Mouse (Mus musculus): ENCODE results near the gene Ttc26. TPM values are rescaled to one million over a fixed set of nuclear protein-coding genes. Genes with fewer than 3 reads are reported as not detected.

The Ttc26 gene
- polyA plus RNA-seq (2014; fragmentation: Nextera tagmentation; extraction: Ambion mirVana) = 9.0 and 9.2 TPM in 2 replicates

DNA sequence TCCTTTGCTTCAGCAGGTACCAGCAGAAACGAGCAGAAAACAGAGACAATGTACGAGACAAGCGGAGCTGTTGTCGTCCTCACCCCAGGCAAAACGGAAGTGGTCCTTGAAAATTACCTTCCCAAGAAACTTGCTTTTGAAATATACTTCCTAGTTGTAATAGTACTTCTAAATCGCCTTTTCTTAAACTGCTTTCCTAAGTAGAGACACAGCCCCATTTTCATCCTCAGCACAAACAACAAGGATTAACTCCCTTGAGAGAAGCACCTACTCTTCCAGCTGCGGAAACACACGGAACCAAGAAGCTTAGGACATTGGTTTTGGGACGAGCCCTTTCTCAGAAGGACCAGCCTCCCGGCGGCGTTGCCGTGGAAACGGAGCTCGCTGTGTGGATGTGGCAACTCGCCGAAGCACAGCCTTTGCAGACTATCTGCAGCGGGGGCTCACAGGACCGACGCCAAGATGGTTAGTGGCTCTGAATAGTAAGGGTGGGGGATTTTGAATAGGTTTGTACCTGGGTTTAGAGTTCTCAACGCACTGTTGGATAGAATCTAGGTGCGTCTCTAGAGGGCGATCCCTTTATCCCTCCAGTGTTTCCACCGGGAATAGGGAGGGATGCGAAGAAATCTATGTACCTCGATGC, at the start of gene Ttc26:
TSS of gene Ttc26 (plus strand) at position 341 of the 643 bp plus-strand sequence.
- H3K9ac ChIP-seq = peak within 1 kb of the TSS; percentile 74
- WGBS = under 1% methylated on average over 26 of the region's 26 CpGs
- DNase-seq (peak; percentile 96), ATAC-seq (ENCODE audit: insufficient read depth) (peak; percentile 93)
- H3K36me3 ChIP-seq (ENCODE audit: insufficient read depth) = peaks cover 10% of the 10 kb centered on the region; the same call in 1 of the 2 replicates
- peak within 1 kb of the TSS; percentile 61; the same call in 1 of the 2 replicates for H3K27ac ChIP-seq (ENCODE audit: low read depth)
- no peaks in the 10 kb centered on the region for H3K9me3 ChIP-seq (ENCODE audit: low read depth, low read length)
- H3K27me3 ChIP-seq (ENCODE audit: insufficient read depth, low read length) = no peaks in the 10 kb centered on the region
- peak within 1 kb of the TSS; percentile 78 for H3K4me2 ChIP-seq
- H3K4me1 ChIP-seq (ENCODE audit: insufficient read depth) = no peaks in the 10 kb centered on the region
- no peak; the same call in 1 of the 2 replicates for TF ChIP-seq CTCF (IDR thresholded peaks at IDR 0.05; ENCODE audit: low read depth)
- H3K4me3 ChIP-seq (ENCODE audit: low read depth, low read length) = peak within 1 kb of the TSS; percentile 48

DNA sequence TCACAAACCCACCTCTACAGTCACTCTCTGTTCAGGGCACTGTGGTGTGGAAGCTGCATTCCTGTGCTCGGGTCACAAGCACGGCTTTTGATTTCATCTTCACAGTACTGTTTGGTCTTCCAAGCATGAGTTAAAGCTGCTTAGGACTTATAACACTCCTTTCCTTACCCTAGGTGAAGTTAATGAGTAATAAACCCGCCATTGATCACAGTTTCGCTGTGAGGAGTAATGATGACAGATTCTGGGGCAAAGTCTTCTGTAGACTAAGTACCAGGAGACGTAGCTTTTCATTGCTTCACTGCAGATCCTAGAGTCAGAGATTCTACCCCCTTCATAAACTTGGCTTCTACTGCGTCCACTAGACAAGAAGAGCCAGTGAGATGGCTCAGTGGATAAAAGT, 46.0 kb upstream of the Ttc26 start:
- no peak for ATAC-seq (ENCODE audit: insufficient read depth)
- Histone ChIP-seq H3K4me3 (ENCODE audit: low read depth, low read length) (no peak overlapping the region), H3K9ac (no peak overlapping the region), H3K4me2 (no peak overlapping the region), H3K36me3 (ENCODE audit: insufficient read depth) (no peaks in the 10 kb centered on the region), H3K27ac (ENCODE audit: low read depth) (no peak overlapping the region), H3K9me3 (ENCODE audit: low read depth, low read length) (no peaks in the 10 kb centered on the region), H3K4me1 (ENCODE audit: insufficient read depth) (no peaks in the 10 kb centered on the region), H3K27me3 (ENCODE audit: insufficient read depth, low read length) (no peaks in the 10 kb centered on the region)
- no peak for TF ChIP-seq CTCF (IDR thresholded peaks at IDR 0.05; ENCODE audit: low read depth)
- 67% methylated on average over 6 of the region's 6 CpGs for WGBS
- DNase-seq = no peak

DNA sequence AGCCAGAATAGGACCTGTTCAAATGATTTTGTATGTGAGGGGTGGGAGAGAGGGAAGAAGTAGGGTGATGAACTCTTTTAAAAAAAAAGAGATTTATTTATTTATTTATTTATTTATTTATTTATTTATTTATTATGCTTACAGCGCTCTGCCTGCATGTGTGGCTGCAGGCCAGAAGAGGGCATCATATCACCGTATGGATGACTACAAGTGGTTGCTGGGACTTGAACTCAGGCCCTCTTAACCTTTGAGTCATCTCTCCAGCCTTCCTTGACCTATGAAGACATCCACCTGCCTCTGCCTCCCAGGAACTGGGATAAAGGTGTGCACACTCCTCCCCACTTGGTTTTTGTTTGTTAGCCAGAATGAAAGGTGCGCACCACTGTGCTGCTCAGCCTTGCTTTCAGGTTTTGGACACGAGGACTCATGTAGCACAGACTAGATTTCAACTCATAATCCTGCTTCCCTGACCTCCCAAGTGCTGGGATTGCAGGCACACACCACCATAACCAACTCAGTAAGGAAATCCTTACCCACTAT, 44.0 kb upstream of the Ttc26 start:
- H3K27me3 ChIP-seq (ENCODE audit: insufficient read depth, low read length) = no peaks in the 10 kb centered on the region
- no peaks in the 10 kb centered on the region for H3K9me3 ChIP-seq (ENCODE audit: low read depth, low read length)
- H3K4me2 ChIP-seq = no peak overlapping the region
- TF ChIP-seq CTCF (IDR thresholded peaks at IDR 0.05; ENCODE audit: low read depth) = no peak
- H3K27ac ChIP-seq (ENCODE audit: low read depth) = no peak overlapping the region
- H3K9ac ChIP-seq = no peak overlapping the region
- ATAC-seq (ENCODE audit: insufficient read depth) (no peak), DNase-seq (no peak)
- no peak overlapping the region for H3K4me3 ChIP-seq (ENCODE audit: low read depth, low read length)
- no peaks in the 10 kb centered on the region for H3K4me1 ChIP-seq (ENCODE audit: insufficient read depth)
- no peaks in the 10 kb centered on the region for H3K36me3 ChIP-seq (ENCODE audit: insufficient read depth)
- 86% methylated on average over 4 of the region's 4 CpGs for WGBS

DNA sequence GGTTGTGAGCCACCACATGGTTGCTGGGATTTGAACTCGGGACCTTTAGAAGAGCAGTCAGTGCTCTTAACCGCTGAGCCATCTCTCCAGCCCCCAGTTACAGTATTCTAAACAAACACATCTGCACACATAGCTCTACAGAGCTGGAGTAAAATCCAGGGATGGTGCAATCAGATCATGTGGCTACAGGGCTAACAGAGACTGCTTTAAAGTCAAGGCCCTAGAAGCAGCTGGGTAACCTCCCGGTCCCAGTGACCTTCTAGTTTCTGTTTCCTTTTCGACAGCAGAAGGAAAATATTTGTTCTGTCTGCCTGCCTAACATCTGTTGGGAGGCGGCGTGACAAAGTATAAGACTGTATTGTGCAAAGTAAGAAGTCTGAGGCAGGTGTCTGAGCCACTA, 43.3 kb upstream of the Ttc26 start:
- ATAC-seq (ENCODE audit: insufficient read depth) (no peak), DNase-seq (no peak)
- no peaks in the 10 kb centered on the region for H3K27me3 ChIP-seq (ENCODE audit: insufficient read depth, low read length)
- no peak overlapping the region for H3K4me3 ChIP-seq (ENCODE audit: low read depth, low read length)
- no peaks in the 10 kb centered on the region for H3K4me1 ChIP-seq (ENCODE audit: insufficient read depth)
- no peaks in the 10 kb centered on the region for H3K36me3 ChIP-seq (ENCODE audit: insufficient read depth)
- WGBS = 65% methylated on average over 6 of the region's 6 CpGs
- no peak overlapping the region for H3K9ac ChIP-seq
- no peaks in the 10 kb centered on the region for H3K9me3 ChIP-seq (ENCODE audit: low read depth, low read length)
- no peak overlapping the region for H3K4me2 ChIP-seq
- no peak for TF ChIP-seq CTCF (IDR thresholded peaks at IDR 0.05; ENCODE audit: low read depth)
- no peak overlapping the region for H3K27ac ChIP-seq (ENCODE audit: low read depth)

DNA sequence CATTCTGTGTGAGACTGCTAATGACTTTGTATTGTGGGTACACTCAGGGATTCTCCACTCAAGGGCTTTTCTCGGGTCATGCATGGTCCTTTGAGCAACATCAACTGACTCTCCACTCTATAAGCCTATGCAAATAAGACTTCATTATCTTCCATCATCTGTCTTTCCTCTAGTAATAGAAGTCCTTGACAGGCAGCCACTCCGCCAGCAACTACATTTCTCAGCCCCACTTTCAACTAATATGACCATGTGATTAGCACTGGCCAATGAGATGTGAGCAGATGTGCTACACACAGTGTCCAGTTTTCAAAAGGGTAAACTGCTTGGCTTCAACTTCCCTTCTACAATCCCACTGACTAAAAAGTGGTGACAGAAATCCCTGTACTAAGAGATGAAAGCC, 42.2 kb upstream of the Ttc26 start:
- no peak overlapping the region for H3K9ac ChIP-seq
- no peak overlapping the region for H3K4me3 ChIP-seq (ENCODE audit: low read depth, low read length)
- 54% methylated on average over 2 of the region's 2 CpGs for WGBS
- no peaks in the 10 kb centered on the region for H3K27me3 ChIP-seq (ENCODE audit: insufficient read depth, low read length)
- H3K27ac ChIP-seq (ENCODE audit: low read depth) = no peak overlapping the region
- no peak overlapping the region for H3K4me2 ChIP-seq
- no peak for TF ChIP-seq CTCF (IDR thresholded peaks at IDR 0.05; ENCODE audit: low read depth)
- H3K36me3 ChIP-seq (ENCODE audit: insufficient read depth) = no peaks in the 10 kb centered on the region
- H3K4me1 ChIP-seq (ENCODE audit: insufficient read depth) = no peaks in the 10 kb centered on the region
- no peak for ATAC-seq (ENCODE audit: insufficient read depth)
- DNase-seq = no peak
- H3K9me3 ChIP-seq (ENCODE audit: low read depth, low read length) = no peaks in the 10 kb centered on the region

DNA sequence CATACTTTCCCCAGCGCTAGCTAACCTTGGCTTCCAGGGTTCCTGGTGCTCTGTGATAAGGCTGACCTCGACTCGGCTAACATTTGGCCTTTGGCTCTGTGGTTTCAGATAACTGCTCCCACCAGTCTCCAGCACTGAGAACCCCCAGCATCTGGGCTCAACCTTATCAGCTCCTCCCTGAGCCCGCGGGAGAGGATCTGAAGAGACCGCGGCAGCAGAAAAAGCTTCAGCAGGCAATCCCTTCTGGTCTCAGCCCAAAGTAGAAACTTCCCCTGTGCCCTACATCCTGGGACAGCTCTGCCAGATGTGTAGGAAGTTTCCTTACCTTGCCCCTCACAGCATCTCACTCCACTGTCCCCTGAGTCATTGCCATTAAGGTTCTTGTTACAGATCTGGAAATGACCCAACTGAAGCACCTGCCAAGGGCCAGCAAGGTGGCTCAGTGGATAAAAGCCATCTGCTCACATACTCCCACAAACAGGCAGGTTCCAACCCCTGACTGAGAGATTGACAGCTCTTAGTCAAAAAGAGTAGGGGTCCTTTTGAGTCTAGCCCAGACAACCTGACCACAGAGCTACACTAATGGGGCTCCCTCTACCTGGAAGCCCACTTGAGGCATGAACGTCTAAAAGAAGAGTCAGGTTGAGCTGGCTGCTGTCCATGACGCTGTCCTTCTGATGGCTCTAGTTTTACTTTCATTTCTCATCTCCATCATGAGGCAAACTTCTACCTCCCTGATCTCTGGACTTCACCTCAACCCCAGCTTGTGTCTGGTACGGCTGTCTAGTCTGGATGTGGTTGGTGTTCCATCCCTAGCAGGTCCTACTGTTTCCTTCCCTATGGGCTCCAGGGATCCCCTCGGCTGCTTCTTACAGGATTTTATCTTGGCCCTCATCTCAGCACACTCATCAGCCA, 39.3 kb upstream of the Ttc26 start:
- no peak for TF ChIP-seq CTCF (IDR thresholded peaks at IDR 0.05; ENCODE audit: low read depth)
- no peaks in the 10 kb centered on the region for H3K9me3 ChIP-seq (ENCODE audit: low read depth, low read length)
- no peaks in the 10 kb centered on the region for H3K36me3 ChIP-seq (ENCODE audit: insufficient read depth)
- DNase-seq (no peak), ATAC-seq (ENCODE audit: insufficient read depth) (peak; percentile 60; the same call in 1 of the 2 replicates)
- 24% methylated on average over 11 of the region's 11 CpGs for WGBS
- no peak overlapping the region for H3K9ac ChIP-seq
- no peak overlapping the region; the same call in 1 of the 2 replicates for H3K4me3 ChIP-seq (ENCODE audit: low read depth, low read length)
- H3K27me3 ChIP-seq (ENCODE audit: insufficient read depth, low read length) = no peaks in the 10 kb centered on the region
- no peaks in the 10 kb centered on the region for H3K4me1 ChIP-seq (ENCODE audit: insufficient read depth)
- H3K27ac ChIP-seq (ENCODE audit: low read depth) = peak overlapping the region; percentile 13; the same call in 1 of the 2 replicates
- H3K4me2 ChIP-seq = peak overlapping the region; percentile 19; the same call in 1 of the 2 replicates

DNA sequence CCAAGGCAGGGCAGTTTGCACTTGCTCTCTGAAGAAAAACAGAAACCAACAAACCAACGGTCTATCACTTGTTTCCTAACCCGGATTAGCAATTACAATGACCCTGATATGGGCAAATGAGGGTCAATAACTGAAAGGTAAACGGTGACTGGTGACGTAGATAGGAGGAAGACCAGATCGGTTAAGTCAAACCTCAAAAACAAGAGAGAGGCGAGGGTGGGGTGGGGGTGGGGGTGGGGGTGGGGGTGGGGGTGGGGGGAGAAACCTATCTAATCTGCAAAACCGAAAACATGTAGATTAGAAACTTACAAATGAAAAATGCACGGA, 38.6 kb upstream of the Ttc26 start:
- no peak overlapping the region for H3K4me3 ChIP-seq (ENCODE audit: low read depth, low read length)
- no peaks in the 10 kb centered on the region for H3K9me3 ChIP-seq (ENCODE audit: low read depth, low read length)
- TF ChIP-seq CTCF (IDR thresholded peaks at IDR 0.05; ENCODE audit: low read depth) = no peak
- ATAC-seq (ENCODE audit: insufficient read depth) (no peak), DNase-seq (no peak)
- 56% methylated on average over 8 of the region's 8 CpGs for WGBS
- H3K9ac ChIP-seq = no peak overlapping the region
- H3K27me3 ChIP-seq (ENCODE audit: insufficient read depth, low read length) = no peaks in the 10 kb centered on the region
- H3K27ac ChIP-seq (ENCODE audit: low read depth) = no peak overlapping the region; the same call in 1 of the 2 replicates
- no peaks in the 10 kb centered on the region for H3K4me1 ChIP-seq (ENCODE audit: insufficient read depth)
- peak overlapping the region; percentile 19; the same call in 1 of the 2 replicates for H3K4me2 ChIP-seq
- H3K36me3 ChIP-seq (ENCODE audit: insufficient read depth) = no peaks in the 10 kb centered on the region
